20 mouse cellular contexts compared by ENCODE assay signal in the genomic region with DNA sequence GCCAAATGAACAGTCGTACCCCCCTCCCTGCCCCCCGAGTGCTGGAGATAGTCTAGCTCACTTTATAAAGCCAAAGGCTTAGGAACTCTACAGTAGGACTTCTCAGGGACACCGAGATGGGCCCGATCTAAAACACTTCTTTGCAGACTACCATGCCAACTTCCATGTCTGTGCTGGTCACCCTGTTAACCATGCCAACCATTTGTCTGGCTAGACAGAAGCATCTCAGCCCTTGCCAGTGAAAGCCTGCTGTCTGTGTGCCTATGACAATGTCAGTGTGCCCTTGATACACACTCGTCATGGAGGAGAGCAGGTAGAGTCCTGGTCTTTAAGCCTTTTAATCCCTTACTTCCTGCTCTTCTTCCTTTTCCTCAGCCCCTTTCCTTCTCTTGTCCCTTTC.
DNase-seq lines count a peak whose midpoint lies in the region; ATAC-seq lines count a peak whose summit lies in the region.
"Had no signal": no experiment of that assay in that cellular context is flagged by ENCODE, and none has a peak within 500 bp of the region (broad histone marks: within the 10 kb centered on the region; RNA-seq: fewer than 3 reads in every experiment).

No protein-coding gene starts in this region.

- 0 out of 2 replicates have a peak, but pooled peaks cover 3% of the 10 kb centered on the region for H3K36me3 ChIP-seq in heart, embryonic 12.5 days
- no peaks in the 10 kb centered on the region for H3K36me3 ChIP-seq in midbrain, embryonic 11.5 days (ENCODE audit: control insufficient read depth, insufficient read depth, low read length)
- H3K36me3 ChIP-seq in midbrain, embryonic 15.5 days (replicated peaks), result no peaks in the 10 kb centered on the region
- H3K36me3 ChIP-seq: midbrain, embryonic 12.5 days had no signal

- H3K4me1 ChIP-seq in heart, embryonic 12.5 days (replicated peaks), result peaks cover 5% of the 10 kb centered on the region; the same call in 1 of the 2 replicates
- H3K4me1 ChIP-seq in midbrain, embryonic 11.5 days (ENCODE audit: control insufficient read depth, insufficient read depth, low read length), result no peaks in the 10 kb centered on the region
- peaks cover 13% of the 10 kb centered on the region; the same call in 1 of the 2 replicates for H3K4me1 ChIP-seq in midbrain, embryonic 15.5 days
- H3K4me1 ChIP-seq: liver, embryonic 13.5 days had no signal

- H3K4me3 ChIP-seq in heart, embryonic 12.5 days, result no peak overlapping the region
- H3K4me3 ChIP-seq in midbrain, embryonic 11.5 days (ENCODE audit: low read depth, low read length), result no peak overlapping the region
- H3K4me3 ChIP-seq in midbrain, embryonic 15.5 days, result no peak overlapping the region
- H3K4me3 ChIP-seq: forebrain, embryonic 10.5 days; liver, embryonic 13.5 days; midbrain, embryonic 12.5 days had no signal

- ATAC-seq in heart, embryonic 12.5 days (ENCODE audit: insufficient number of reproducible peaks, low FRiP score), result no peak
- no peak for ATAC-seq in midbrain, embryonic 11.5 days (ENCODE audit: low FRiP score)
- no peak for ATAC-seq in midbrain, embryonic 15.5 days (replicated peaks)
- ATAC-seq: forebrain, embryonic 16.5 days; intestine, postnatal 0 days had no signal

- no peak overlapping the region for H3K9ac ChIP-seq in heart, embryonic 12.5 days
- no peak overlapping the region for H3K9ac ChIP-seq in midbrain, embryonic 11.5 days (ENCODE audit: low read length)
- H3K9ac ChIP-seq in midbrain, embryonic 15.5 days, result no peak overlapping the region
- H3K9ac ChIP-seq: liver, embryonic 13.5 days; midbrain, embryonic 12.5 days had no signal

- H3K27me3 ChIP-seq in heart, embryonic 12.5 days (replicated peaks), result no peaks in the 10 kb centered on the region
- H3K27me3 ChIP-seq in midbrain, embryonic 11.5 days (ENCODE audit: control insufficient read depth, insufficient read depth, low read length), result no peaks in the 10 kb centered on the region
- H3K27me3 ChIP-seq in midbrain, embryonic 15.5 days (replicated peaks), result 0 out of 2 replicates have a peak, but pooled peaks cover 3% of the 10 kb centered on the region
- H3K27me3 ChIP-seq: liver, embryonic 13.5 days; midbrain, embryonic 12.5 days had no signal

- 75% methylated on average over 5 of the region's 5 CpGs for WGBS in heart, embryonic 12.5 days
- 90% methylated on average over 5 of the region's 5 CpGs for WGBS in midbrain, embryonic 11.5 days
- WGBS in midbrain, embryonic 15.5 days, result 77% methylated on average over 5 of the region's 5 CpGs

- peak; percentile 55 to 58 for DNase-seq in cerebellum, postnatal 10 days
- no peak for DNase-seq in cerebellum, adult 9-10 months
- peak; percentile 22 to 50 for DNase-seq in heart, adult 18-20 months
- peak; percentile 4 for DNase-seq in midbrain, embryonic 11.5 days (ENCODE audit: low spot score, missing footprints)
- no peak for DNase-seq in layer of hippocampus, adult 11-12 months (ENCODE audit: low spot score)
- DNase-seq in right cerebral cortex, postnatal 36 days (ENCODE audit: low spot score in 2 of 2), result no peak
- DNase-seq: adrenal gland, postnatal 14 days; cerebellum, adult 8-10 months; kidney, postnatal 25 days; liver, embryonic 13.5 days; lung, adult 2 months; lung, postnatal 14 days; right cerebral cortex, postnatal 4 days had no signal

- no peaks in the 10 kb centered on the region for H3K9me3 ChIP-seq in heart, embryonic 12.5 days (replicated peaks)
- no peaks in the 10 kb centered on the region for H3K9me3 ChIP-seq in midbrain, embryonic 11.5 days (ENCODE audit: control insufficient read depth, low read length)
- H3K9me3 ChIP-seq in midbrain, embryonic 15.5 days, result no peaks in the 10 kb centered on the region
- H3K9me3 ChIP-seq: forebrain, embryonic 10.5 days; liver, embryonic 13.5 days; midbrain, embryonic 12.5 days had no signal

- no peak overlapping the region for H3K27ac ChIP-seq in heart, embryonic 12.5 days (ENCODE audit: poor library complexity, severe bottlenecking)
- no peak overlapping the region for H3K27ac ChIP-seq in midbrain, embryonic 11.5 days (ENCODE audit: low read depth, low read length)
- H3K27ac ChIP-seq in midbrain, embryonic 15.5 days, result no peak overlapping the region
- H3K27ac ChIP-seq: forebrain, embryonic 10.5 days; liver, embryonic 13.5 days; midbrain, embryonic 12.5 days; stomach, postnatal 0 days had no signal

- H3K4me2 ChIP-seq in heart, embryonic 12.5 days, result no peak overlapping the region
- no peak overlapping the region for H3K4me2 ChIP-seq in midbrain, embryonic 11.5 days
- no peak overlapping the region for H3K4me2 ChIP-seq in midbrain, embryonic 15.5 days
- H3K4me2 ChIP-seq: liver, embryonic 13.5 days; midbrain, embryonic 12.5 days had no signal

Comparison
In these comparisons a context has a peak if more than half of its experiments do, and no peak if none do; other contexts are left out.
1. DNase-seq: peak in cerebellum, postnatal 10 days (2 of 2), heart, adult 18-20 months (2 of 2) and midbrain, embryonic 11.5 days (single experiment); none in cerebellum, adult 9-10 months (single experiment), layer of hippocampus, adult 11-12 months (single experiment) and right cerebral cortex, postnatal 36 days (0 of 2).